Mouse (Mus musculus) heart, postnatal 0 days (tissue): ENCODE measurements around the gene Dera. TPM values are rescaled to one million over a fixed set of nuclear protein-coding genes. Genes with fewer than 3 reads are reported as not detected.

ENCODE experiments used
- ATAC-seq: fragments of 200-750 bp; cut with Nextera tagmentation; 2 replicates; pipeline ENCODE4 v1.8.0; 2017; ENCODE audit warnings: low read depth, moderate number of reproducible peaks, moderate library complexity; ENCODE audit not compliant: insufficient read depth
- DNase-seq: peaks from one replicate; pipeline ENCODE4 v3.0.0-alpha.2; 2016; ENCODE audit warnings: low spot score
- H3K27ac ChIP-seq: fragments of 300-500 bp; sonication (generic); 2 replicates; pipeline ENCODE4 v1.5.1; 2014; ENCODE audit warnings: low read depth, mild to moderate bottlenecking
- H3K27me3 ChIP-seq: fragments of 300-500 bp; sonication (generic); 2 replicates; pipeline ENCODE4 v1.6.1; 2014; ENCODE audit warnings: low read length, mixed read lengths; ENCODE audit not compliant: control insufficient read depth, insufficient read depth
- H3K36me3 ChIP-seq: fragments of 300-500 bp; sonication (generic); replicated peaks from 2 replicates; pipeline ENCODE4 v1.6.1; 2014; ENCODE audit warnings: low read length, mixed read lengths; ENCODE audit not compliant: control insufficient read depth, insufficient read depth
- H3K4me1 ChIP-seq: fragments of 300-500 bp; sonication (generic); 2 replicates; pipeline ENCODE4 v1.6.1; 2014; ENCODE audit warnings: antibody characterized with exemption; ENCODE audit not compliant: control insufficient read depth, insufficient read depth
- H3K4me2 ChIP-seq: fragments of 300-500 bp; sonication (generic); 2 replicates; pipeline ENCODE4 v1.6.1; 2014; ENCODE audit warnings: low read depth, mild to moderate bottlenecking, low read length, moderate library complexity
- H3K4me3 ChIP-seq: fragments of 300-500 bp; sonication (generic); 2 replicates; pipeline ENCODE4 v1.5.1; 2014; ENCODE audit warnings: low read depth, low read length
- H3K9ac ChIP-seq: fragments of 300-500 bp; sonication (generic); replicated peaks from 2 replicates; pipeline ENCODE4 v1.6.1; 2014; ENCODE audit warnings: low read depth, low read length, mixed read lengths
- H3K9me3 ChIP-seq: fragments of 300-500 bp; sonication (generic); replicated peaks from 2 replicates; pipeline ENCODE4 v1.6.1; 2016; ENCODE audit warnings: low read length; ENCODE audit not compliant: control insufficient read depth
- CTCF ChIP-seq: IDR thresholded peaks from 2 replicates; pipeline ENCODE4 v1.5.1; 2016; ENCODE audit warnings: antibody characterized with exemption, control low read depth, low read depth
- EP300 ChIP-seq: IDR thresholded peaks from 2 replicates; pipeline ENCODE4 v1.6.1; 2016; ENCODE audit warnings: antibody characterized with exemption, low read depth
- WGBS: fragments of 180-500 bp; shearing (Covaris S2); extraction: QIAGEN DNeasy Blood & Tissue Kit; methylation state at CpG from one replicate; pipeline ENCODE4 v1.1.7; 2014; 5-methylcytosine and 5-hydroxymethylcytosine counted together
- polyA plus RNA-seq: library from polyadenylated mRNA; unstranded; fragments of >200 nt; fragmentation: Nextera tagmentation; extraction: Ambion mirVana; gene quantifications from 2 replicates; pipeline ENCODE4 v1.2.1, GENCODE M21; 2015
- total RNA-seq: library from RNA; depleted of rRNA; stranded (reverse); fragments of >200 nt; gene quantifications from 2 replicates; pipeline ENCODE4 v1.2.3, GENCODE M21; 2014; ENCODE audit warnings: low replicate concordance

Dera gene
- total and polyA plus RNA-seq, 2 experiments from 2014 or later: 18.2 to 25.2 TPM

GRCm38 (mm10) chr6:137760966-137761365 lies 6.6 kb downstream of the Dera start:
- no peak for TF ChIP-seq CTCF
- TF ChIP-seq EP300: no peak
- H3K9ac ChIP-seq: no peak overlapping the region
- no peak for DNase-seq
- ATAC-seq: no peak
- H3K27ac ChIP-seq: no peak overlapping the region
- H3K27me3 ChIP-seq: no peaks in the 10 kb centered on the region
- H3K4me3 ChIP-seq: no peak overlapping the region
- H3K9me3 ChIP-seq: no peaks in the 10 kb centered on the region
- no peaks in the 10 kb centered on the region for H3K4me1 ChIP-seq
- no peaks in the 10 kb centered on the region for H3K36me3 ChIP-seq
- no peak overlapping the region for H3K4me2 ChIP-seq
- WGBS: 74% methylated on average over 15 of the region's 15 CpGs

GRCm38 (mm10) chr6:137764572-137765210 lies 10.3 kb downstream of the Dera start:
- DNase-seq (no peak), ATAC-seq (no peak)
- no peaks in the 10 kb centered on the region for H3K9me3 ChIP-seq
- no peak for TF ChIP-seq CTCF
- TF ChIP-seq EP300: no peak
- H3K27me3 ChIP-seq: no peaks in the 10 kb centered on the region
- H3K4me3 ChIP-seq: no peak overlapping the region
- no peaks in the 10 kb centered on the region for H3K36me3 ChIP-seq
- H3K27ac ChIP-seq: no peak overlapping the region
- WGBS: 61% methylated on average over 3 of the region's 3 CpGs
- H3K9ac ChIP-seq: no peak overlapping the region
- H3K4me1 ChIP-seq: no peaks in the 10 kb centered on the region
- H3K4me2 ChIP-seq: no peak overlapping the region

GRCm38 (mm10) chr6:137766177-137766576 lies 11.8 kb downstream of the Dera start:
- H3K4me1 ChIP-seq: no peaks in the 10 kb centered on the region
- DNase-seq (no peak), ATAC-seq (no peak)
- no peak overlapping the region for H3K4me2 ChIP-seq
- H3K9ac ChIP-seq: no peak overlapping the region
- H3K27me3 ChIP-seq: no peaks in the 10 kb centered on the region
- H3K27ac ChIP-seq: no peak overlapping the region
- no peaks in the 10 kb centered on the region for H3K9me3 ChIP-seq
- TF ChIP-seq EP300 (no peak), CTCF (no peak)
- no peaks in the 10 kb centered on the region for H3K36me3 ChIP-seq
- no peak overlapping the region for H3K4me3 ChIP-seq

GRCm38 (mm10) chr6:137771621-137772250 lies 17.4 kb downstream of the Dera start:
- H3K27ac ChIP-seq: no peak overlapping the region
- ATAC-seq: no peak

GRCm38 (mm10) chr6:137772918-137773636 lies 18.7 kb downstream of the Dera start:
- WGBS: 83% methylated on average over 8 of the region's 8 CpGs
- TF ChIP-seq EP300 (no peak), CTCF (no peak)

More at GRCm38 (mm10) chr6:137771621-137772250, 17.4 kb downstream of the Dera start:
- no peak for DNase-seq
- Histone ChIP-seq H3K4me1 (no peaks in the 10 kb centered on the region), H3K27me3 (no peaks in the 10 kb centered on the region), H3K4me2 (no peak overlapping the region), H3K4me3 (no peak overlapping the region), H3K9me3 (no peaks in the 10 kb centered on the region), H3K36me3 (no peaks in the 10 kb centered on the region), H3K9ac (no peak overlapping the region)
- 65% methylated on average over 3 of the region's 3 CpGs for WGBS
- TF ChIP-seq CTCF (no peak), EP300 (no peak)

More at GRCm38 (mm10) chr6:137772918-137773636, 18.7 kb downstream of the Dera start:
- Histone ChIP-seq H3K9ac (no peak overlapping the region), H3K4me3 (no peak overlapping the region), H3K27me3 (no peaks in the 10 kb centered on the region), H3K9me3 (no peaks in the 10 kb centered on the region), H3K36me3 (no peaks in the 10 kb centered on the region), H3K27ac (no peak overlapping the region), H3K4me1 (no peaks in the 10 kb centered on the region), H3K4me2 (no peak overlapping the region)
- no peak for DNase-seq
- ATAC-seq: no peak
